Mouse (Mus musculus): ENCODE results near the gene Axin1.
"Not testable (repeated sequence)": the region's sequence is repeated elsewhere in the genome, so short reads cannot be mapped to it uniquely, and the experiment has no call there.

Gene Axin1

GRCm38 (mm10) chr17:26138239-26138836 lies at the start of gene Axin1:
TSS of gene Axin1 (plus strand) at chr17:26138688.
- DNase-seq (ENCODE audit: low spot score in 2 of 2), result peak; percentile 94 to 98

DNA sequence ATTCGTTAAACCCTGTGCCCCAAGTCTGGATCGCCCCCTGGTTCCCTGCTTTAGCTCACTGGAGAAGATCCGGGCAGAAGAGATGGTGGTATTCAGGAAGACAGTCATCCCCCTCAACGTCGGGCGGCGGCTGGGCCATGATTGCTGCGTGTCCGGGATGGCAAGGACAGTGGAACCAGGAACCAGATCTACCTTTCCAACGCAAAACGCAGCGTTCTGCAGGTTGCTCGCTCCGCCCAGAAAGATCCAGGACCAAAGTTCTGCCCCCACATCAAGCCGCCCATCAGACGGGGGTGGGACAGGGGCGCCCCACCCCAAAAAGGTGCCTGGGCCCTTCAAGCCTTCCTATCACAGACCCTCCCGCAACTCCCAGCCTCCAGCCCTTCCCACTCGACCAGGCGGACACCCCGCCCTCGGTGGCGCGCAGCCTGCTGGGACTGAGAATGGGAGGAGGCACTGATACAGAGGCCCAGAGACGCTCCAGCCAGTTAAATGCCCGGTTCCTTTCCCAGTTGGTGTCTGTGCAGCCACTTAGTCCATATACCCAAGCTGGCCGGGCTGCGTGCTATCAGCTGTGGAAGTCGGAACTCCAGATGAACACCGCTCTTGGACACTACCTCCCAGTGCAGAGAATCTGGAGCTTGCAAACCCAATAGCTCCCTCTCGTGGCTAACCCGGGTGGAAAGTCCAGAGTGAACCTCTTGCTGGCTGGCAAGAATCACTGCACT lies 48.4 kb upstream of the Axin1 start, which contains the start of gene Decr2:
Gene Decr2 (minus strand): TSS at position 433 of the 728 bp plus-strand sequence.
- peak; percentile 68 to 93 for DNase-seq (ENCODE audit: low spot score in 2 of 2)

GRCm38 (mm10) chr17:26094531-26095110 lies 43.9 kb upstream of the Axin1 start:
- DNase-seq (ENCODE audit: low spot score in 2 of 2), result no peak

- peak; percentile 22 to 41 for DNase-seq (ENCODE audit: low spot score in 2 of 2)
Observed at GRCm38 (mm10) chr17:26095121-26095740, 43.3 kb upstream of the Axin1 start, which contains the start of gene Nme4. TSS of gene Nme4 (minus strand) at chr17:26095602.

DNA sequence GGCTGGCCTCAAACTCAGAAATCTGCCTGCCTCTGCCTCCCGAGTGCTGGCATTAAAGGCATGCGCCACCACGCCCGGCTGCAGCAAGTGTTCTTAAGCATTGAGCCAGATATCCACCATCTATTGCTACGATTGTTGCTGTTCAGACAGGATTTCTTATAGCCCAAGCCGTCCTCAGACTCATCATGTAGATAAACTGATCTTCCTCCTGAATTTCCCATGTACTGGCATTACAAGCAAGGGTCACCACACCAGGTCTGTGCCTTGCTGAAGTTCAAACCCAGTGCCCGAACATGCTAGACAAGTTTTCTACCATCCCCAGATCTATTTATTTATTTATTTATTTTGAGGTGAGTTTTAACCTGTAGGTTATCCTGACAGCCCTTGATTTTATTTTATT lies 40.0 kb upstream of the Axin1 start:
- no peak for DNase-seq (ENCODE audit: low spot score in 2 of 2)

GRCm38 (mm10) chr17:26099316-26099715 lies 39.2 kb upstream of the Axin1 start:
- not testable (repeated sequence) for DNase-seq (ENCODE audit: low spot score in 2 of 2)

- DNase-seq (ENCODE audit: low spot score in 2 of 2), result no peak
Observed at GRCm38 (mm10) chr17:26100166-26100565, 38.3 kb upstream of the Axin1 start.

DNA sequence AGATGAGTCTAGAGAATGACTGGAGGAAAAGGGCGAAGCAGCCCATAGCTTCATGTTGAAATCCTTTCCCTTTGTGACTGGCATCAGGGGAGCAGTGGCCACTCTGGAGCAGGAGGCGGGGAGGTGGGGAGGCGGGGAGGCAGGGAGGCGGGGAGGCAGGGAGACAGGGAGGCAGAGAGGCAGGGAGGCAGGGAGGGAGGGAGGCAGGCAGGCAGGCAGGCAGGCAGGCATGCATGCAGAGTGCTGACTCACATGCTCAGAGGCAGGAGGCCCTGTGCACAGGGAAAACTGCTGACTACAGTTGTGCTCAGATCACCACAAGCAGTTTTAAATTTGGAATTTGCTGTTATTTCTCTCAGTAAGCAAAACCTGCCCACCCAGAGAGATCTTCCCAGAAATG lies 37.0 kb upstream of the Axin1 start:
- no peak for DNase-seq (ENCODE audit: low spot score in 2 of 2)

GRCm38 (mm10) chr17:26105619-26106018 lies 32.9 kb upstream of the Axin1 start:
- DNase-seq (ENCODE audit: low spot score in 2 of 2), result no peak

DNA sequence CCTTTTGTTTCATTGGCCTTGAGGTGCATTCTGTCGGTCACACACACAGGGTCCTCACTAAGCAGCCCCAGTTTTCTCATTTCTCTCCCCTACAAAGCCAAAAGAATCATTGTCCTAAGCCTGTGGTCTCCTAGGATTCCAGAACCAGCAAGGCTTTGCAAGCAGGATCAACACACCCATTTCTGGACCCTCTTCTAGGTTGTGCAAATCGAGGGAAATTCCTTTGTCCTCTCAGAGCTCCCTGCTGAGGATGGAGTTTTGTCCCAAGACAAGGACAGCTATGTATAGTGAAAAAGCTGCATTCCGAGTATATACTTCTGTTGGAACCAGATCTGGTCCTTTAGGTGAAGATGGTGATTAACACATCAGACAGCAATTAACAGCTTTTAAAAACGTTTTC lies 28.3 kb upstream of the Axin1 start:
- no peak for DNase-seq (ENCODE audit: low spot score in 2 of 2)

DNA sequence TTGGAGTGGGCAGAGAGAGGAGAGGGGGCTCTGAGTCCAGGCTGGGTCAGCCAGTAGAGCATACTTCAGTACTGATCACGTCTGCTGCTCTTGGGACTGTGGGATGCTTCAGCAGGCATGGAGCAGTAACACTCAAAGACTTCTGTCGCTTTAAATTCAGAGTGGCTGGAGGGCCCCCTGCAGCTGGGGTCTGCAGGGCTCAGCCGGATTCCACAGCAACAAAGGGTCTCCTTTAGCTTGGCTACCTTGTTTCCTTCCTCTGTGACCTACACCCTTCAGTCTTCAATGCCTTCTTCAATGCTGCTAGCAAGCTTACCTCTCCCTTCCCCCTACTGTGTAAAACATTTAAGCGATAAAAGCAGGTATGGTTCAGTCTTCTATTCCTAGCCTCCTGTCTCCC lies 27.5 kb upstream of the Axin1 start:
- no peak for DNase-seq (ENCODE audit: low spot score in 2 of 2)

DNA sequence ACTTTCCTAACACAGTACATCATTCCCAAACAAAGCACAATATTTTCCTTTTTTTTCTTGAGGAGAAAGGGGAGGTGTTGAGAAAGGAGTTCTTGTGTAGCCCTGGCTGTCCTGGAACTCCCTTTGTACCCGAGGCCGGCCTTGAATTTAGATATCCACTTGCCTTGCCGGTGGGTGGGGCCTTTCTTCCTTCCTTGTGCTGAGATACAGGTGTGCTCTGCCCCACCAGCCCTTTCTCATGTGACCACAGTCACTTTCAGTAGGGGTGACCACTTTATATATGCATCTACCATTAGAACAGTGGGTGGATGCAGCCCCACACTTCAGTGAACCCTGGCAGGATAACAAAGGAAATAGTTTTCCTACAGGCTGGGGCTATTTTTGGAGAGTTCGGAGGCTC lies 26.8 kb upstream of the Axin1 start:
- DNase-seq (ENCODE audit: low spot score in 2 of 2), result no peak

GRCm38 (mm10) chr17:26112751-26113150 lies 25.7 kb upstream of the Axin1 start:
- DNase-seq (ENCODE audit: low spot score in 2 of 2), result no peak

DNA sequence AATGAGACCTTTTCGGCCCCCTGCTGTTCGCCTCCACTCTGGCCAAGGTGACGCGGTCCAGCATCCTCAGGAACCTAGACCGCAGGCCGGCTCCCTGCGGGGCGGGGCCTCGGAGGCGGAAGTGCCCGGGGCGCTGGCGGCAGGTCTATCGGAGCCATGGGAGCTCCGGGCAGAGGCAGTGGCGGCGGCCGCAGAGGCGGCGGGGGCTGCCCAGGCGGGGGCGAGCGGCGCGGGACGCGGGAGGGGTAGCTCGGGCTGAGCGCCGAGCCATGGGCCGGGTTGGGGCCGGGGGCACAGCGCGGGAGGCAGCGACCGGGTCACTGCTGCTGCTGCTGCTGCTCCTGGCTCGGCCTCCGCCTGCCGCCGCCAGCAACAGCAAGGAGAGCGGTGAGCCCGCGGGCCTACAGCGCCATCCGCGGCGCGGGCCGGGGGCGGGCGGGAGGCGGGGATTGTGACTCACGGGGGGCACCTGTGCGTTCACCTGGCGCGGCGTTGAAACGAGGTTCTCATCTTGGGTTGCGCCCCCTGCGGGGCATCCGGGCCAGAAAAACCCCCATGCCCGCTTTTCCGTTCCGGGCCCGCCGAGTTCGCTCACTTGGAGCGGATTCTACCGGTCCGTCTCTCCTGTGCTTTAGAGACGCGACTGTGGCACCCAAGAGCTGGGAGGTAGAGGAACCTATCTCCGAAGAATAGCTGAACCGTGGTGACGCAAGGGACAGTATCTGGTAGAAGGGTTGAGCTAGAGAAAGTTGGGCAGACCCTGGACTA lies 25.1 kb upstream of the Axin1 start, which contains the start of gene Tmem8:
Gene Tmem8 (plus strand): TSS at position 119 of the 768 bp plus-strand sequence.
- peak; percentile 52 to 74 for DNase-seq (ENCODE audit: low spot score in 2 of 2)

- no peak for DNase-seq (ENCODE audit: low spot score in 2 of 2)
Observed at GRCm38 (mm10) chr17:26114061-26114460, 24.4 kb upstream of the Axin1 start.

- not testable (repeated sequence) for DNase-seq (ENCODE audit: low spot score in 2 of 2)
Observed at GRCm38 (mm10) chr17:26114461-26114860, 24.0 kb upstream of the Axin1 start.

GRCm38 (mm10) chr17:26115205-26115898 lies 23.1 kb upstream of the Axin1 start:
- DNase-seq (ENCODE audit: low spot score in 2 of 2), result no peak

DNA sequence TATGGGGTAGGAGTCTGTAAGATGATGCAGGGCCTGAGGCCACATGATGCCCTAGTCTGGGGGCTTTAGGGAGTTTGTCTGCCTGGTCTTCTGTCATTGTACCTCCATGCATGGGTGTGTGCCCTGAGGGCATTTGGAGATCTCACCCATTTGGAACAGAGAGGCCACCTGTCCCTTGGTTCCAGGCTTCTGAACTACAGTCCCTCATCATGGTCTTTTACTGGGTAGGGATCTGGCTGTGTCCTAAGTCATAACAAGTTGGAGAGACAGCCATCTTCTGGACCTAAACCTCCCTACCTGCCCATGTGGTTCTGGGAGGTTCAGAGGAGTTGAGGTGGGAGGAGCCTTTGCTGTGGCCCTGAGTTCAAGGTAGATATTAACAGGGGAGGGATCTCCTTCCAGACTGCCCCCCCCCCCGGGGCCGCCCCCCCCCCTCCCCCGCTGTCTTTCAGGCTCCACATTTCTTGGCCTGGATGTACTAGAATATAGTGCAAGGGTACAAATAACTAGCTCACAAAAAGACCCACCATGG lies 22.5 kb upstream of the Axin1 start:
- DNase-seq (ENCODE audit: low spot score in 2 of 2), result no peak

DNA sequence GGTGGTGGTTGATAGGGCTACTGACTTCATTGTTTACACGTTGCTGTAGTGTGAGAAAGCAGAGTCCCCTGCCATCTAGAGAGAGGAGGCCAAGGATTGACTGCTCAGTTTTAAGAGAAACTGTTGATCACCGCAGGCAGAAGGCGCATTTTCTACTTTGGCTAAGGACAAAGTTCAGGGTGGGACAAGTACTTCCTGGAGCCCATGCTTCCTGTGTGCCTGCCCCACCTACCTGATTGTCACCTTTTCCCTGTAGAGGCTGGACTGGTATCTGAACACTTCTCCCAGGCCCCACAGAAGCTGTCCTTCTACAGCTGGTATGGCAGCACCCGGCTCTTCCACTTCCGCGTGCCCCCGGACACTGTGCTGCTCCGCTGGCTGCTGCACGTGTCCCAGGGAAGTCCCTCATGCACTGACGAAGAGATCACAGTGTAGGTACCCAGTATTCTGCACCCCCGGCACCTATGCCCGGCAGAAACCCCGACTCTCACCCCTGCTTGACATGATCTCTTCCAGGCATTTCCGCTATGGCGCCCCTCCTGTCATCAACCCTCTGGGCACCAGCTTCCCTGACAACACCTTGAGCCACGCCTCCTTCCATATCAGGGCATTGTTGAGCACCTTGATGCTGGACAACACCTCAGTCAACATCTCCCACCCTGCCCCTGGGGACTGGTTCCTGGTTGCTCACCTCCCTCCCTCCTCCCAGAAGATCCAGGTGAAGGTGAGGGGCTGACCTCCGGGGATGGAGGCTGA lies 21.8 kb upstream of the Axin1 start:
- no peak for DNase-seq (ENCODE audit: low spot score in 2 of 2)

Measured in thymus, postnatal 10 days (tissue).